Mouse (Mus musculus): ENCODE measurements around the gene Slc6a2.

Slc6a2 gene

DNA sequence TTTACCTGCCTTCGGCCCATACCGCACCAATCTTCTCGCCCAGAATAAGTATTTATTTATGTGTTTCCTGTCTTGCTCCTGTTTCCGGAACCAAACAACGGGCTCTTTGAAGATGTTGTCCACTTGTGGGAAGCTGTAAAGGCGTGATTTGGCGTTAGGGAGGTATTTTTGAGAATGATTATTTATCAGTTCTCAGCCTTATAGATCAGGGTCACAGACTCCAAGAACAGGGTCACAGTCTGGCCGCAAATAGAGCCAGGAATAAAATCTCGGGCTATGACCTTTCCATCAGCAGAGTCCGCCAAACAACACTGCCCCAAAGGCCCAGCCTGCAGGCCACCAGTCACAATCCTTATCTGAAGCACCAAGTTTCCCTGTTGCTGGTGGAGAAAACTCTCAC, at the start of gene Slc6a2:
Gene Slc6a2, plus strand, starts transcription at position 301 of the 400 bp plus-strand sequence.
- DNase-seq (ENCODE audit: extremely low read depth, low read depth, low spot score): no peak

DNA sequence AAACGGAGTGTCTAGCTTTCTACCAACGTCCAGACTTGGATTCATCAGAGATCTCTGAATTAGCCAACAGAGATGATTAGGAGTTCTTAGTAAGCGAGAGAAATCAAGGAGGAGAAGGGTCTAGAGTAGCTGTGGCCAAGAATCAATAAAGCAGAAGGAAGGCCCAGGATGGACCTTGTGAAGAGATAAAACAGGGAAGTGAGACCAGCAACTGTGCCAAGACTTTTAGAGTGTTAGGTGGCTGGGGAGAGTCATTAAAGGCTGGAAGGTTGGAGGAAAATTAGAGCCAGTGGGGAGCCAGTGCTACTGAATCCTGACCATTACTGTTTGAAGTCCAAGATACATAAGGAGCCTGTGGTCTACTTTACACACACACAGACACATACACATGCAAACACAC, 48.4 kb upstream of the Slc6a2 start:
- DNase-seq (ENCODE audit: extremely low read depth, low read depth, low spot score): no peak

- DNase-seq (ENCODE audit: extremely low read depth, low read depth, low spot score): no peak
Measured at GRCm38 (mm10) chr8:92913396-92913795, 46.5 kb upstream of the Slc6a2 start.

DNA sequence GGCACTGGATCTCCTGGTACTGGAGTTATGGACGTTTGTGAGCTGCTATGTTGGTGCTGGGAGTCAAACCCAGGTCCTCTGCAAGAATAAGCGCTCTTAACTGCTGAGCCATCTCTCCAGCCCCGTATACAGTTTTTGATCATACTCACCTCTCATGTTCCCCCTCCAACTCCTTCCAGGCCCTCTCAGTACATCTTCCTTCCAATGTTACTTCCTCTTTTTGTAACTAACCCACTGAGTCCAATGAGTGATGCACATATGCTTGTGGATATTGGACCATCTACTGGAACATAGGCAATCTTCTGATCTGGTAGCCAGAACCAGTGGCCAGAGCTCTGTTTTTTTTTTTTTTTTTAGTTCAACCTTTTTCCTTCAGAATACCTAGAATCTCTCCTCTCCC, 43.8 kb upstream of the Slc6a2 start:
- no peak for DNase-seq (ENCODE audit: extremely low read depth, low read depth, low spot score)

GRCm38 (mm10) chr8:92921768-92922167, 38.1 kb upstream of the Slc6a2 start:
- DNase-seq (ENCODE audit: extremely low read depth, low read depth, low spot score): no peak

- peak; percentile 5 for DNase-seq (ENCODE audit: extremely low read depth, low read depth, low spot score)
Measured at GRCm38 (mm10) chr8:92928986-92929385, 30.9 kb upstream of the Slc6a2 start.

GRCm38 (mm10) chr8:92938056-92938455, 21.8 kb upstream of the Slc6a2 start:
- no peak for DNase-seq (ENCODE audit: extremely low read depth, low read depth, low spot score)

- no peak for DNase-seq (ENCODE audit: extremely low read depth, low read depth, low spot score)
Measured at GRCm38 (mm10) chr8:92949071-92949470, 10.8 kb upstream of the Slc6a2 start.

GRCm38 (mm10) chr8:92950639-92951371, 9.1 kb upstream of the Slc6a2 start:
- no peak for DNase-seq (ENCODE audit: extremely low read depth, low read depth, low spot score)

DNA sequence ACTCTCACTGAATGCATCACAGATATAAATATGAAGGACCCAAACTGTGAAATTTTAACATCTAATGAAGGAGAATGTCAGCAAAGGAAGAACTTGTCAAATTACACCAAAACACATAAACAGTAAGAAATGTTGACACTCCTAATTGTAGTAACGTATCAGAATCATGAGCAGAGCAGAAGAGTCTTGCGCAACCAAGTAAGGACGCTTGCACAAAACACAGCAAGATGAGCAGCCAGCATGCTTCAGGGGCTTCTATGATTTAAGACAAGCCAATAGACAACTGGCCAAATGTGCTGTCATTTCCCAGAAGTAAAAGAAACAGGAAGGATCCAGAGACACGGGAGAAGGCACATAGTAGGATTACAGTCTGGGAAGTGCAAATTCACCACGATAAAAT, 5.8 kb upstream of the Slc6a2 start:
- no peak for DNase-seq (ENCODE audit: extremely low read depth, low read depth, low spot score)

- DNase-seq (ENCODE audit: extremely low read depth, low read depth, low spot score): no peak
Measured at GRCm38 (mm10) chr8:92960451-92960911, 602 bp downstream of the Slc6a2 start.

GRCm38 (mm10) chr8:92961088-92961487, 1.2 kb downstream of the Slc6a2 start:
- DNase-seq (ENCODE audit: extremely low read depth, low read depth, low spot score): no peak

DNA sequence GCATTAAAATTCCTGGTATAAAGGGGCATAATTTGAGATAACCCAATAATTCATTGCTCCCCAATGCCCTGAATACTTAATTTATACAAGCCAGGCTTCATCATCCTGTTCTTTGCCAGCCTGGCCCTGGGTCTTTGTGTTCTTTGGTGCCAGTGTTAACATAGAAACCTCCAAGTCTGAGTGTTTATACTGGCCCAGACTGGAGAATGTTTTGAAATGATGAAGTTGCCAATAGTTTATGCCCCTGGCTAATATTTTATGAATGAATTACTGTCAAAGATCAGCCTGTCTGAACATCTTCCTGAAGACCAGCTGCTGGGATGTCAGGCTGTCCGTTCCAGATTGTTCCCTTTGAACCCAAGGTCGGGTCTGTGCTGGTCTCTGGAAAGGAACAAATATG, 4.7 kb downstream of the Slc6a2 start:
- DNase-seq (ENCODE audit: extremely low read depth, low read depth, low spot score): peak; percentile 51

DNA sequence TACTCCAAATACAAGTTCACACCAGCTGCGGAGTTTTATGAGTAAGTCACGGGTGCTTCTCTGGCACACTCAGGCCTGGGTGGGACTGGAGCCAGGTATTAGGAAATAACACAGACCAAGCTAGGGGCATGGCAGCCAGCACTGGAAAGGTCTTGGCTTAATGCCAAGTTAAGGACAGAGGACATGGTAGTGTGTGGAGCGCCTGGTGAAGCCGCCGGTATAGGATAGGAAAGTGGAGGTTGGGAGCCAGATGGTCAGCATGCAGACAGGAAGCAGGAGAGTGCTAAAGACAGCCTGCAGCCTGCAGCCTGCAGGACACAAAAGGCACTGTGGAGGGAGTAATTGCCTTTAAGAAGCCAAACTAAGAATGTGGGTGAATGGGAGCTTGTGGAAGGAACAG, 13.1 kb downstream of the Slc6a2 start:
- peak; percentile 3 for DNase-seq (ENCODE audit: extremely low read depth, low read depth, low spot score)

DNA sequence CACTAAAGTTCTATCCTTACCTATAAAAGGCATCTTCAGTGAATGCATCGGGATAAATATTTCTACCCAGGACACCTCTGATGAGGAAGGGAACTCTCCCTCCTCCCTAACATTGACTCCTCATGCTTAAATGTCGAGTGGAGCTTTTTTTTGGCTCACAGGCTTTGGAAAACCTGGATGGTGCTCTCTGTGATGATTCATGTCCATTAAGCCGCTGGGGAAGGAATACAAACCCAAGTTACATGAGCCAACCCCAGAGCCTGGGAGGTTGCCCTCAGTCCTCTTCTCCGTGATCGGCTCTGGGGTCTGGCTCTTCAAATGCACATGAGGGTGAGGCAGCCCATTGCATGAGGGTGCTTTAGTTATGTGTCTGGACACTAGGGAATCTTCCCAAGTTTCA, 16.8 kb downstream of the Slc6a2 start:
- DNase-seq (ENCODE audit: extremely low read depth, low read depth, low spot score): no peak

- no peak for DNase-seq (ENCODE audit: extremely low read depth, low read depth, low spot score)
Measured at GRCm38 (mm10) chr8:92982491-92982890, 22.6 kb downstream of the Slc6a2 start.

GRCm38 (mm10) chr8:92984376-92984775, 24.5 kb downstream of the Slc6a2 start:
- DNase-seq (ENCODE audit: extremely low read depth, low read depth, low spot score): no peak

DNA sequence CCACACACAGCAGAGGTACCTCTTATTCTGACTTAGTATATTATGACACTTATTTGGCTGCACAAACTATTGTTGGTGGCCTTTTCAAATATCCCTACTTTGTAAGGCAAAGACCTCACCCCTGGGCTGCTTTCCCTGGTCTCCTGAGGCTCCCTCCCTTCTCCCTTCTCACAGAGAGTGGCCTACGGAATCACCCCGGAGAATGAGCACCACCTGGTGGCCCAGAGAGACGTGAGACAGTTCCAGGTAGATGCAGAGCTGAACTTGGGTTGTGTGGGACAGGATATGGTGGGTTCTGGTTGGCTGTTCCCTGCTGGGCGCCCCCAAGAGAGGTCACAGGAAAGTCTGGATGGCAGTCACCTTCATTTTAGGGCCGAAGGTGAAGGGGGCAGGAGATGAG, 37.0 kb downstream of the Slc6a2 start:
- DNase-seq (ENCODE audit: extremely low read depth, low read depth, low spot score): no peak

- DNase-seq (ENCODE audit: extremely low read depth, low read depth, low spot score): no peak
Measured at GRCm38 (mm10) chr8:92998600-92998999, 38.7 kb downstream of the Slc6a2 start.

- DNase-seq (ENCODE audit: extremely low read depth, low read depth, low spot score): no peak
Measured at GRCm38 (mm10) chr8:93010286-93010685, 50.4 kb downstream of the Slc6a2 start.

GRCm38 (mm10) chr8:93011439-93011838, 51.6 kb downstream of the Slc6a2 start:
- no peak for DNase-seq (ENCODE audit: extremely low read depth, low read depth, low spot score)

GRCm38 (mm10) chr8:93012226-93012625, 52.3 kb downstream of the Slc6a2 start:
- DNase-seq (ENCODE audit: extremely low read depth, low read depth, low spot score): no peak

DNA sequence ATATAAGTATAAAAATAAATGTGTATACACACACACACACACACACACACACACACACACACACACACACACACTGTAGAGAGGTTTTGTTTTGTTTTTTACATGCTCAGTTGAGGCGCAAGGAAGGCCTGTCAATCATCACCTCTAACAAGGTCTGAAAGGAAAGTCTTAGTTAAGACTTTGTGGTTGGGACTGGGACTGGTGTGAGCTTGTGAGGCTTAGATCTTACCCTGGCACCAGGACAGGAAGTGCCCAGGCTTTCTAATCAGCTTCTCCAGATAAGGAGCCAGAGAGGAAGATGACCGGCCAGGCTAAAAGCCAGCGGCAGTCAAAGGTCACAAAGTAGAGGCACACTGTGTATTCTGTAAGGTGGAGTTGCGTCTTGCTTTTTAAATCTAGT, 54.4 kb downstream of the Slc6a2 start:
- DNase-seq (ENCODE audit: extremely low read depth, low read depth, low spot score): no peak

All from fat pad, adult 2 months (tissue).